Mouse (Mus musculus) left cerebral cortex, adult 8-10 months (tissue): ENCODE data around the gene Shd. TPM values are rescaled to one million over a fixed set of nuclear protein-coding genes. Genes with fewer than 3 reads are reported as not detected.

Experiments used
- DNase-seq, 2 experiments: peaks; one replicate each; pipeline ENCODE4 v3.0.0; 2022; ENCODE audit warnings: low spot score in 2 of 2
- total RNA-seq, 4 experiments: library from RNA; stranded (reverse); gene quantifications; 2 replicates each; pipeline ENCODE4 v1.2.4; 2022

Shd gene
- total RNA-seq, 4 experiments from 2014 or later = 34.8 to 38.9 (median 37.7) TPM

- no peak for DNase-seq
Measured at GRCm38 (mm10) chr17:56024476-56024875, 54.2 kb downstream of the Shd start.

DNA sequence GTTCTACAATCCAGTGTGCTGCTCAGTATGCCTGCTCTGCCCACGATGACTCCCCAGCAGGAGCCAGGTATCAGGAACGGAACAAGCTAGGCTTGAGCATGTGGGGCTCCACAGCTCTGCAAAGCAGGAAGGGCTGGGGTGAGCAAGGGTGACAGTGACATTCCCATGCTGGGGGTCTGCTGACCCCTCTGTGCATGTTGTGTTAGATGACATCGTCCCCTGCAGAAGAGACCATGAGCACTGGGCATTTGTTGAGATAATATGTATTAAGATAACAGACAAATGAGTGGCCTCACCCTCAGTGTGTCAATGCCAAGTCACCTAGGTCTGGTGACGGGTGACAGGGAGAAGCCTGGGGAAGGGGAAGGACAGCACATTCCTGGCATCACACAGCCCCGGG, 54.7 kb downstream of the Shd start:
- DNase-seq = no peak

Other genes with a start within 250 kb of the Shd start
- gene Adgre4, start 220.5 kb upstream of the Shd start, total RNA-seq = under 1 TPM in 1 of 4 experiments, not detected in 3; 0.12 TPM
- gene Zfp119a, start 91.5 kb upstream of the Shd start, total RNA-seq = 1 to 10 TPM; 5.0 to 7.3 (median 6.2) TPM
- gene Zfp959, start 78.4 kb upstream of the Shd start, total RNA-seq = 1 to 10 TPM; 6.4 to 6.9 (median 6.9) TPM
- gene Zfp119b, start 21.0 kb upstream of the Shd start, total RNA-seq = 1 to 10 TPM; 3.5 to 5.2 (median 4.0) TPM
- 1 to 10 TPM; 1.1 to 2.5 (median 1.7) TPM for gene Ebi3, start 17.8 kb upstream of the Shd start, total RNA-seq
- 10 to 100 TPM; 12.9 to 16.9 (median 15.0) TPM for gene Yju2, start 11.4 kb upstream of the Shd start, total RNA-seq
- gene Fsd1, start 16.0 kb downstream of the Shd start, total RNA-seq = 10 to 100 TPM; 73.6 to 91.7 (median 81.2) TPM
- 1 to 10 TPM; 1.7 to 2.4 (median 2.1) TPM for gene Stap2, start 35.1 kb downstream of the Shd start, total RNA-seq
- 100 to 1,000 TPM; 107 to 123 (median 117) TPM for gene Mpnd, start 35.2 kb downstream of the Shd start, total RNA-seq
- 10 to 100 TPM; 31.2 to 36.7 (median 34.0) TPM for gene Sh3gl1, start 66.2 kb downstream of the Shd start, total RNA-seq
- gene Chaf1a, start 70.0 kb downstream of the Shd start, total RNA-seq = 1 to 10 TPM; 2.6 to 3.5 (median 3.1) TPM
- gene Ubxn6, start 104.6 kb downstream of the Shd start, total RNA-seq = 10 to 100 TPM; 86.2 to 97.2 (median 91.5) TPM
- 100 to 1,000 TPM in 3 of 4 experiments, 10 to 100 TPM in 1; 95.3 to 115 (median 104) TPM for gene Hdgfl2, start 109.2 kb downstream of the Shd start, total RNA-seq
- gene Plin4, start 139.3 kb downstream of the Shd start, total RNA-seq = 10 to 100 TPM in 1 of 4 experiments, 1 to 10 TPM in 3; 4.7 to 14.9 (median 7.5) TPM
- under 1 TPM; 0.81 to 0.96 (median 0.93) TPM for gene Plin5, start 147.1 kb downstream of the Shd start, total RNA-seq
- 1 to 10 TPM; 1.5 to 3.4 (median 2.0) TPM for gene Lrg1, start 151.5 kb downstream of the Shd start, total RNA-seq
- gene Sema6b, start 169.9 kb downstream of the Shd start, total RNA-seq = 100 to 1,000 TPM; 116 to 130 (median 121) TPM
- gene Tnfaip8l1, start 192.0 kb downstream of the Shd start, total RNA-seq = 1 to 10 TPM; 6.1 to 8.9 (median 7.1) TPM
- 10 to 100 TPM; 36.8 to 38.3 (median 37.5) TPM for gene Mydgf, start 213.5 kb downstream of the Shd start, total RNA-seq
- gene Dpp9, start 248.4 kb downstream of the Shd start, total RNA-seq = 10 to 100 TPM; 56.1 to 61.3 (median 59.8) TPM